Mouse (Mus musculus): Measurements from ENCODE around the gene Far1. TPM values are rescaled to one million over a fixed set of nuclear protein-coding genes. Genes with fewer than 3 reads are reported as not detected.

Far1 gene
- polyA plus RNA-seq, 1 experiment from 2014 or later, result 64.7 TPM

DNA sequence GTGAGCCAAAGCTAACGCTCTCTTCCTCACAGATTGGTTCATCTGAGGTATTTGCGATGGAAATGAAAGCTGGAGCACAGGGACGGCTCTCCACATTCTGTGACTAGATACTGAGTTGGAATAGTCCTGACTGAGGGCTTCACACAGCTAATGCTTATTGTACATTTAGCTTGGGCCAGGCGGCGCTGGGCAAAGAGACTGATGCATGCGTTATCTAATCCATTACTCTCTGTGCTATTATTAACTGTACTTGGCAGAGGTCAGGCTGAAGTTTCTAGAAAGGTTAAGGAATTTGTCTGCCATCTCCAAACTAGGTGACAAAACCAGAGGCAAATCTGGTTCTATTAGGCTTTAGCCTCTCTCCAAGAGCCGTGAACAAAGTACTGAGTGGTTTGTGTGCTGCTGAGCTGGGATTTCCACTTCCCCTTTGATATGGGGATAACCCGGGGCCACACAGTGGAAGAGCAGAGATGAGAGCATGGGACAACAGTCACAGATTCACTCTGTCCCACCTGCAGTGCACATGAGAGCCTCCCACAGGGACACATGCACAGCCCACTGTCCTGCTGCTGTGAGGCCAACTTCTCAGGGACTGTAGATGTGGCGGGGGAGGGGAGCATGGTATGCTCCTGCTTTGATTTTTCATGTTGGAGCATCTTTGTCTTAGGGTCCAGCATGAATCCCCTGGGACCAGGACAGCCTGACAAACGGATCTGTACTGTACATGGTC is 100.7 kb downstream of the Far1 start:
- WGBS, result 85% methylated on average over 10 of the region's 10 CpGs
- no peak for ATAC-seq
- no peak overlapping the region for H3K4me2 ChIP-seq

DNA sequence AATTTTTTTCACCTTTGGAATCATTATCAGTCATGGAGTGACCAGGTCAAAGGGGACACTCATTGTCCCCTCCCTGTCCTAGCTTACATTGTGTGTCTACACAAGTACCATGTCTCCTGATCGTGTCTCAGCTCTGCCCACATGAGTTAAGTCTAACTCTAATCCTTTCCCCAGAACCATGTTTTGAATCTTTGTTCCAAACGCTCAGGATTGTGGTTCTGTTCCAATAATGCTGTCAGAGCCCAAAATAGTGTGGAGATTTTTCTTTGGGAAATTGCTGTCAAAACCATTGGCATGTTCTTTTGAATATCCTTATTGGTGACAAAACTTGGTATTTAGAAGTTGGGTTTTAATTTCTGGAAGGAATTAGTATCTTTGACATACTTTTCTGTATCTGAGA is 105.5 kb downstream of the Far1 start:
- no peak for ATAC-seq
- no peaks in the 10 kb centered on the region for H3K36me3 ChIP-seq (ENCODE audit: poor library complexity, severe bottlenecking)
- no peaks in the 10 kb centered on the region for H3K4me1 ChIP-seq
- H3K4me2 ChIP-seq, result no peak overlapping the region
- H3K9me3 ChIP-seq (replicated peaks), result no peaks in the 10 kb centered on the region
- H3K27ac ChIP-seq, result no peak overlapping the region
- 88% methylated on average over 2 of the region's 2 CpGs for WGBS
- H3K27me3 ChIP-seq, result no peaks in the 10 kb centered on the region
- H3K9ac ChIP-seq, result no peak overlapping the region
- H3K4me3 ChIP-seq, result no peak overlapping the region

More for the DNA sequence above, 100.7 kb downstream of the Far1 start:
- Histone ChIP-seq H3K9me3 (replicated peaks) (no peaks in the 10 kb centered on the region), H3K4me1 (no peaks in the 10 kb centered on the region), H3K9ac (no peak overlapping the region), H3K36me3 (ENCODE audit: poor library complexity, severe bottlenecking) (no peaks in the 10 kb centered on the region), H3K27me3 (no peaks in the 10 kb centered on the region), H3K4me3 (no peak overlapping the region), H3K27ac (no peak overlapping the region)

DNA sequence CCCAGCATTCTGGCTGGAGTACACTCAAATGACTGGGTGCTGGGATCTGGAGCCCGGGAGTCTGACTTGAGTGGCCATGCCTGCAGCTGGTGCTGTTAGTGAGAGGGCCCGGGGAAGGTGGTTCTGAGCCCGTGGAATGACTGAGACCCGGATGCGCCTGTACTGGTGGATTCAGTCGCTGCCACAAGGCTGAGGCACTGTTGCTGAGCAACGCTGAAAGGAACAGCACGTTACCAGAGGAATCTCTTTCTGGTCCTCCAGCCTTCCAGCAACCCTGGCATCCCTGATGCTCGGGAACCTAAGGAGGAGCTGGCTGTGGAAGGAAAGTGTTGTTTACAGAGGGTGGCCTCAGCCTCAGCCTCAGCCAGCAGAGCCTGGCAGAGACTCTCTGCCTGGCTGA is 106.1 kb downstream of the Far1 start:
- Histone ChIP-seq H3K27me3 (no peaks in the 10 kb centered on the region), H3K4me2 (no peak overlapping the region), H3K27ac (no peak overlapping the region), H3K9me3 (replicated peaks) (no peaks in the 10 kb centered on the region), H3K36me3 (ENCODE audit: poor library complexity, severe bottlenecking) (no peaks in the 10 kb centered on the region), H3K4me3 (no peak overlapping the region), H3K9ac (no peak overlapping the region), H3K4me1 (no peaks in the 10 kb centered on the region)
- WGBS, result 78% methylated on average over 9 of the region's 9 CpGs
- no peak for ATAC-seq

Other genes starting within 250 kb of the Far1 start
- gene Btbd10, start 144.4 kb upstream of the Far1 start, polyA plus RNA-seq (2015; fragmentation: Nextera tagmentation; extraction: Ambion mirVana), result 49.6 and 51.9 TPM in 2 replicates
- gene Pth, start 125.3 kb upstream of the Far1 start, polyA plus RNA-seq (2015; fragmentation: Nextera tagmentation; extraction: Ambion mirVana), result not detected in 2 replicates